Mouse (Mus musculus): ENCODE results near the gene Ak7.
A peak's percentile ranks its signal among the peaks of the same experiment; 100 is the strongest.

Ak7 gene

DNA sequence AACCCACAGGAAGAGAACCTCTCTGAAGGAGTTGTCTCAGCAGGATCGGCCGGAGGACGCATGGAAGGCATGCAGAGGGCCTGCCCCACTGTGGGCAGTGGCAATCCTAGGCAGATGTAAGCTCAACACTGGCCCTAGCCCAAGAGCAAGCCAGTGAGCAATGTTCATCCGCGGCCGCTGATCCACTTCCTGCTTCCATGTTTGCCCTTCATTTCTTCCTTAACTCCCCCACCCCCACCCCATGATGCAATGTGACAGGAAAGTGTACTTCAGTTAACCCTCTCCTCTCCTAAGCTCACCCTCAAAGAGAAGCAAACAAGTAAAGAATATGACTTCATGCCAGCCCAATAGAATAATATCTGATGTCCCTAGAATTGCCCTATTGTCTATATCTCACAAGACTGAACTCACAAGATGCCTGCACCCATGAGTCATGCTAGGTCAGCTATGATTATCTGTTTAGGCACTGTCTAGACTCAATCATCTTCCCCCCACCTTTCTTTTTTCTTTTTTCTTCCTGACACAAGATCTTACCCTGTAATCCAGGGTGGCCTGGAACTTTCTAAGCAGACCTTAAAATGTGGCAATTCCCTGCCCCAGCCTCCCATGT is 25.2 kb downstream of the Ak7 start:
- DNase-seq: no peak

DNA sequence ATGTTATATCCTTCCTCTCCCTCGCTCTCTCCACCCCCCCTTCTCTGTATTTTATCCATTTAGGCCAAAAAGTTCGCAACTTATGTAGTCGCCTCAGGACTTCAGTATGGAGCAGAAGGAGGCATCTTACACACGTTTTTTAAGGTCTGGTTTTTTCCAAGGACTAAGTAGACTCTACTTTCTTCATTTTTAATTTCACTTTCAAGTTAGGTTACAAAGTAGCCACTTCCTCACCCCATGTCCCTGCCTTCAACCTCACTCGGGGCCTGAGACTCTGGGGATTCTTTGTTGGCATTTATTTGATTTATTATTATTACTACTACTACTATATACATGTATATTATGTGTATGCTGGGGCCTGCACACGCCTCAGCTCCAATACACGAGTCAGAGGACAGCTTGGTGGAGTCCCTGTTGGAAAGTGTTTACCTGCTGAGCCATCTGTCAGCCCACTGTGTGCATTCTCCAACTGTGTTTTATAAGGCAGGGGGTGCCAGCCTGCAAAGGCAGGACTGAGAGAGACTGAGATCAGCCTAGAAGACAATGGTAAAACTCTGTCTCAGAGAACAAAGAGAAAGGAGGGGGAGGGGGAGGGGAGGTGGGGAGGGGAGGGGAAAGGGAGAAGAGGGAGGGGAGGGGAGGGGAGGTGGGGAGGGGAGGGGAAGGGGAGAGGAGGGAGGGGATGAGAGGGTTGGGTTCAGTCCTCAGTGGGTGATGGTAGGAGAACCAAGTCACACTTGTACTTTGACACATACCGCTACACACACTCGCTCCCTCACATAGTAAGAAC is 27.8 kb downstream of the Ak7 start:
- no peak for DNase-seq

DNA sequence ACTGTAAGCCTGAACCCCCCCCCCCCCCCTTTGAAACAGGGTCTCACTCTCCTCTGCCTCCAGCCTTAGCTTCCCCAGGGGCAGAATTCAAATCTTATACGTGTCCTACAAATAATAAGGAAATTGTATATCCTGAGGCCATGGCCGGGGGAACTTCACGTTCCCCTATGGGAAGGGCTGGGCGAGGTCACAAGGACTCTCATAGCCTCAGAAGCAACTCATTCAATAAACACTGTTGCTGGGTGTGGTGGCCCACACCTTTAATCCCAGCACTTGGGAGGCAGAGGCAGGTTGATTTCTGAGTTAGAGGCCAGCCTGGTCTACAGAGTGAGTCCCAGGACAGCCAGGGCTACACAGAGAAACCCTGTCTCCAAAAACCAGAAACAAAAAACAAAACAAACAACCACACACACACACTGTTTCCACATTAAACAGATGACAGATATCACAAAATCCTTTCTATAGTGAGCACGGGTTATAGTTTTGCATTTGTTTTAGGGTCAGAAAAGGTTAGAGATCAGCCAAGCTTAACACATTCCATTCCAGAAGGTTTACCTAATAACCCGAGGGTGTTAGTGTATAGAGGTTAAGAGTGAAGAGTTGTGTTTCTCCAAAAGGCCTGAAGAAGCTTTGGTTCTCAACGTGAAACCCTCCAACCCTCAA is 29.6 kb downstream of the Ak7 start:
- DNase-seq: no peak

DNA sequence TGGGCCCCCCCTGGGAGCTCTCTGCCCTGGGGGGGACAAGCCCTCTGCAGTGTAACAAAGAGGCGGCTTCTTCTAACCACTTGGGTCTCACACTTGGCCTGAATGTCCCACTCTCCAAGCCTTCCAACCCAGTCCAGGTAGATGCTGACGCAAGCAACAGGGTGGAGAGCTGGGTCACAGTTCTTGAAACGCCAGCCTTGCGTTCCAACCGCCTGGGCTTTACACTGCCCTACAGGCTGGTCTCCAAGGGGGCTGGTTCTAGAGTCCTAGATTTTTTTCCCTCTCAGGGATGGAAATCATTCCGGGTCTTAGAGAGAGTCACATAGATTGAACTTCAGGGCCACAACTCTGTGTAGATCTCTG is 30.1 kb downstream of the Ak7 start:
- DNase-seq: no peak

DNA sequence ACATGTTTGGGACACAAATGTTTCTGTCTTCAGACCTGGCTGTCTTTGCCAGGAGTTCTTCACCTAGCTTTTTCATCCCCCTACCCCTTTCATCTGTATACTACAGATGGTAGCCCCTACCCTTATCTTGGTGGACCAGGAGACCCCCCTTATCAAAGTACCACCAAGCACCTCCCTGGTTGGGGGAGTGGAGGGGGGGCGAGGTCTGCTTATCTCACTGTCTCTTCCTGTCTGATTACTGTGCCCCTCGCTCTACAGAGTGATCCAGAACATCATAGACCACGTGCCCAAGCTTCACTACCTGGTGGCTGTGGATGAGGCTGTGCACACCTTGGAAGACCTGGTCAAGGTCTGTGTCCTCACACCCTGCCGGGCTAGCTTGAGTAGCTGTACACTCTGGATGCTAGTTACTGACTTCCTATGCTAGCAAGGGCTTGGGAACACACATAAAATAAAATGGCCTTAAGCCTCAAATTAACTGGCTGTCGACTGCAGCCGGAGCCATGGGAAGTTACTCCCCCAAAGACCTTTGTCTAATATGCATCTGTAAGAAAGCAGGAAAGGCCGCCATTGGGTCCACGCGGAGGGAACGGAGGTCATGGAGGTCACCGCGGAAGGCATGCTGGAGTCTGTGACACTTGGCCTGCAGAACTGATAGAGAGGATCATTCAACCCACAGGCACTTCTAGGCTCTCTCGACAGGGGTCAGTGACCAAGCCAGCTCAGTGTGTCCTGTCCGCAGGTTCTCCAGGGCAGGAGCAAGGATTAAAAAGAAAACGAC is 32.7 kb downstream of the Ak7 start:
- no peak for DNase-seq

DNA sequence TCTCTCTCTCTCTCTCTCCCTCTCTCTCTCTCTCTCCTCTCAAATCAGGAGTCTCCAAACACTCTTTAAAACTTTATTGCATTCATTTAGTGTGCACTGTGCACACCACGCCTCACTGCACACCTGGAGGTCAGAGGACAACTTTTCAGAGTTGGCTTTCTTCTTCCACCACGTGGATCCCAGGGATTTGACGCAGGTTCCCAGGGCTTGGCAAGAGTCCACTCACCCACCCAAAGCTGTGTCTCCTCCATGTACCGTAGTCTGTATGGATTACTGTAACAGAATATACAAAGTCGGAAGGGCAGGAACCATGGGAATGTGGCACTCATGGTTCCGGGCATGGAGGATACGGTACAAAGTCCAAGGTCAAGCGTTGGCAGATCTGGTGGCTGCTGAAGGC is 33.9 kb downstream of the Ak7 start:
- peak; percentile 53 for DNase-seq

DNA sequence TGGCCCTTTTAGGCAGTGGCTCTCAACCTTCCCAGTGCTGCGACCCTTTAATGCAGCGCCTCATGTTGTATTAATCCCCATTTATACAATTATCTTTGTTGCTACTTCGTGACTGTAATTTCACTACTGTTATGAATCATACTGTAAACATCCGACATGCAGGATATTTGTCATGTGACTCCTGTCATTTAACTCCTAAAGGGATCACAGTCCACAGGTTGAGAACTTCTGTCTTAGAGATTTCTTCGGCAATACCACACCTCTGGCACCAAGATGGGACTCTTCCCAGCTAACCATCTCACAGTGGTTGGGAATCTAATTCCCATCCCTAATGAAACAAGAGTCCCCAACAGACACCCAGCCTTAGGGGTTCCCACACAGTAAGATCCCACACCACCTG is 42.3 kb downstream of the Ak7 start:
- no peak for DNase-seq

DNA sequence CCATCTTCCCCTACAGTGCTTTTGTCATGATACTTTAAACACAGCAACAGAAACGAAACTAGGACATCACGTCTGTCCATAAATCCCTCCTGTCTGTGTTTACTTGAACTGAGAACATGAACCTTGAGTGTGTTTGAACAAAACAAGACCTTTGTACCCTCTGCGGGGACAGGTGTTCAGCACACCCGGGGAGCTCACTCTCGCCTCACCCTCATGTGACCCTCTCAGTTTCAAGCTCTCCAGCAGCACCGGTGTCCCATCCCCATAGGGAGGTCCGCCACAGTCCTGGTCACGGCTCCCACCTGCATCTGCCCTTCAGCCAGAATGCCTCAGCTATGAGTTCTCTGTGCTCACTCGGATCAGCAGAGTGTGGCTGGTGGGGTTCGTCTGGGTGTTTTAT is 48.0 kb downstream of the Ak7 start:
- DNase-seq: peak; percentile 59

DNA sequence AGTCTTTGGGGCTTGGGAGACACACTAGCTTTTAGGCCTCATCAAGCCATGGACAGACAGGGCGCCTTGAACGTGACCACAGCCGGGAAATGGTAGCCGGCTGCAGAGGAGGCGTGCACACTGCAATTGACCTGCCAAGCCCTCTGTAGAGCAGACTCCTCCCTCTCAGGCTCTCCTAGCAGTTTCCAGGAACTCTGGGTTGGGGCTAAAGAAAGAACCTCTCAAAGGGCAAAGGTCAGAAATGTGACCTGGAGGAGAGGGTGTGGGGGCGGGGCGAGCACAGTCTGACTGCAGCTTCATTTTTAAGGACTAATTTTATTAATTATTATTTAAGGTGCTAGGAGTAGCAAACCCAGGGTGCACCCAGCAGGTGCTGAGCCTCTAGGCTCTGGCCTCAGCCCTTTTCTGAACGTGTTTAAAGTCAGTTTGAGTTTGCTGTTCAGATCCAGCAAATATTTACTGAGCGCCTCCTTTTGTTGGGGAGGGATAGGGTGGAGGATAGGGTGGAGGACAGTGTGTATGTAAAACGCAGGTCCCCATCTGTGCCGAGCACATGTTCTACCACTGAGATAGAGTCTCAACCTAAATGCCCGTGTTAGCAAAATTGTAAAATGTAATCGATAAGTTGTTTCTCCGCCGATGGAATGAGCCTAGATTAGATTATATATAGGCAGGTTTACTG is 52.2 kb downstream of the Ak7 start:
- peak; percentile 83 for DNase-seq

DNA sequence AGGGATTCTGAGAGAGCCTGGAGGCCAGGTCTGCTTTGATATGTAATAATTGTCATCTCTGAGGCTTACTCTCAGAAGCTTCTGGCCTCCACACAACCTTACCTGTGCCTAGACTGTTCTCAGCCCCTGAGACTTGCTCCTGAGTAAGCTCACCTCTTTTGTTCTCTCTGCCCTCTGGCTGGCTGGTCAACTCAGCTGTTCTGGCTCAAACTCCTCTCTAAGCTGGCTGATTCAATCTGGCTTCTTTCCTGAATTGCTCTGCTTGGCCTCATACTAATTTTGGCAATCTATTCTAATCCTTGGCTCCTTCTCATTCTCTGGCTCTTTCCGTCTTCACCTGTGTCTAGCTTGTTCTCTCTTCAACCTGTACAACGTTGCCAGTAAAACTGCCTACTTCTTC is 53.1 kb downstream of the Ak7 start:
- peak; percentile 17 for DNase-seq

DNA sequence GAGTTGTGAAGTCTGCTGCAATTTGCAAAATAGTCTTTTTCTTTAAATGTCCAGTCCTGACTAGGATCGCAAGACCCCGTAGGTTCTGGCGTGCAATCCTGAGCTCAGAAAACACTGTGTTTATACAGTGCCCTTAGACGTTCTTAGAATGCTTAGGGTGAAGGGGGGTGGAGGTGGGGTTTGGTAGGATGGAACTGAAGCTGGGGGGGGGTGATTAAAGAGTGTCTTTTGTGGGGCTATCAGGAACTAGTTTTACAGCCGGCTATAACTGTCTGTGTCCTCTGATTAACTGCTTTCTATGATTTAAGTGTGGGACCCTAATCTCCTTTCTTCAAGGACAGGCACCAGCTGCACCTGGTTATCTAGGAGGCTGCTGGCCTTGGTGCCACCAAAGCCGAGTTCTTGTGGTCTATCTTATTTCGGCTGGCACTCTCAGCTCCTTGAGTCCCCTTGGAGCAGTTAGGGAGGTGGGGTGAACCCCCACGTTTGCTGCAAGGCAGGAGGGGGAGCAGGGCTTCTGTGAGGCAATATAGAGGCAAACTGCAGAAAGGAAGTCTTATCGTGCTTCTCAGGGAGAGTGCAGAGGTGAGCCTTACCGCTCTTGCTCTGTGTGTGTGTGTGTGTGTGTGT is 54.2 kb downstream of the Ak7 start:
- no peak for DNase-seq

DNA sequence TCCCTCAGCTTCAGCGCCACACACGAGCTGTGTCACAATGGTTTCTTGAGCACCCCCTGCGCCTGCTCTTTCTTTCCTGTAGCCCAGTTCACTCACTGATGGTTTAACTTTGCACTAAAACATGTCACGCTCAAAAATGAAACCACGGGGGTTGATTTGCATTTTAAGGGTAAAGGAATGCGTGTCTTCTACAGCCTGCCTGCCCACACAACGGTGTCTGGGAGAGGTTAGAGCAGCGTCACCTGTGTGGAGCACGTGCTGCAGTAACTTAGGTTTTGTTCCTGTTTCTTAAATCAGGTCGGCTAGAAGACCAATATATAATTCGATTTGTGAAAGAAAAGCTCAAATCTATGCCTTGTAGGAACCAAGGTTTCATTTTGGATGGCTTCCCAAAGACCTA is 55.4 kb downstream of the Ak7 start:
- DNase-seq: no peak

DNA sequence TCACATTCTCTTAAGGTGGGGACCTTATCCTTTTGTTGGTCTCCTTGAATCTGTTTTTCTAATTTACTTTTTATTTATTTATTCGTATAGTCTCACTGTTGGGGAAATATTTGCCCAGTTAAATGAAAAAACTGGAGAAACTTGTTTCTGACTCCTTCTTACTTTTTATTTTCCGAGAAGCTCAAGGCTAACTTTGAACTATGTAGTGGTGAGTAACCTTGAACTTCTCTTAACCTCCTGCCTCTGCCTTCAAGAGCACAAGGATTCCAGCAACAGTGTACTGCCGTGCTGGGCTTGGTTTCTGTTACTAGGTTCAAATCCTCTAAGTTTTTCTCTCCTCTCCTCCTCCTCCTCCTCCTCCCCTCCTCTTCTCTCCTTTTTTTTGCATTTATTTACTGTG is 55.9 kb downstream of the Ak7 start:
- no peak for DNase-seq

DNA sequence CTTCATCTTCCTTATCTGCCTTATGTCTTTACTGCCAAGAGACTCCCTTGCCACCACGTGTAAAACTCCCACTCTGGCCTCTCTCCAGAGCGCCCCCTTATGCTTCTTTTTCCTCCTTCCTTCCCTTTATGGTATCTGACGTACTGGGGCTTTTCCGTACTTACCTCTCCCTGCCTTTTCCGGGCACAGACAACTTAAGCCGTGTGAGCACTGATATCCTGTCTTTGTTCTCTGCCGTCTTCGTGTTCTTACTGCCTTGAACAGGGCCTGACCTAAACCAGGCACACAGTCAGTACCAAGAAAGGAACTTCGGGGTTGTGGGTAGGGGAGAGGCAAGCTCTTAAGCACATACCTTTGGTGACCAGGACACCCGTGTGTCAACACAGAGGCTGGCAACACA is 63.9 kb downstream of the Ak7 start:
- DNase-seq: no peak

DNA sequence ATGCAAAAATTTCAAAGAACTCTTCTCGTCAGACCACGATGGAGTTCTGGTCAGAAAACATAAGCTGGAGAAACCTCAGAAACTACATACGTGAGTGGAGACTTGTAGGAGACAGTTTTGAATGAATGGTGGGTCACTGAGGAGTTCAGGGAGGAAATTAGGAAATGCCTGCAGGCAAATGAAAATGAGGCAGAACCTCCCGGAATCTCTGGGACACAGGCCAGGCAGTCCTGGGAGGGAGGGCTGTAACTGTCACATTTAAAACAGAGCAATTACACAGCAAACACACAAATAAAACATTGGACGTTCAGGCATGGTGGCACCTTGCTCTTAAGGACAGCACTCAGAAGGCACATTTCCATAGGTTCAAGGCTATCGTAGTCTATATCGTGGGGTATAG is 69.1 kb downstream of the Ak7 start:
- peak; percentile 59 for DNase-seq

DNA sequence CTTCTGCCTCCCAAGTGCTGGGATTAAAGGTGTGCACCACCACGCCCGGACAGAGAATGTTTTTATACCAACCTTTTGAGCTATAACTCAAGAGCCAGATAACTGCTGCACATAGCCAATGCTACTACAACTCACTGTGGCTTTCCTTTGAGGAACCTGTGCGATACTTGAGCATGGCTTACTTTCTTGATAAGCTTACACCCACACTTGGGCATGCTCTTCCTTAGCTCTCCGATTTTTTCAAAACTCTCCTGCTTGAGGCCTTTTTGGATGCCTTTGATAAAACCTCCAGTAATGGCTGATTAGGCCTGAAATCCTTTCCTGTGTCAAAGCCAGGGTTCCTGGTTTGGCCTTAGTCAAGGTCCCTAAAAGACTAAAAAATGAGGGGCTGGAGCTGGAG is 71.9 kb downstream of the Ak7 start:
- DNase-seq: no peak

DNA sequence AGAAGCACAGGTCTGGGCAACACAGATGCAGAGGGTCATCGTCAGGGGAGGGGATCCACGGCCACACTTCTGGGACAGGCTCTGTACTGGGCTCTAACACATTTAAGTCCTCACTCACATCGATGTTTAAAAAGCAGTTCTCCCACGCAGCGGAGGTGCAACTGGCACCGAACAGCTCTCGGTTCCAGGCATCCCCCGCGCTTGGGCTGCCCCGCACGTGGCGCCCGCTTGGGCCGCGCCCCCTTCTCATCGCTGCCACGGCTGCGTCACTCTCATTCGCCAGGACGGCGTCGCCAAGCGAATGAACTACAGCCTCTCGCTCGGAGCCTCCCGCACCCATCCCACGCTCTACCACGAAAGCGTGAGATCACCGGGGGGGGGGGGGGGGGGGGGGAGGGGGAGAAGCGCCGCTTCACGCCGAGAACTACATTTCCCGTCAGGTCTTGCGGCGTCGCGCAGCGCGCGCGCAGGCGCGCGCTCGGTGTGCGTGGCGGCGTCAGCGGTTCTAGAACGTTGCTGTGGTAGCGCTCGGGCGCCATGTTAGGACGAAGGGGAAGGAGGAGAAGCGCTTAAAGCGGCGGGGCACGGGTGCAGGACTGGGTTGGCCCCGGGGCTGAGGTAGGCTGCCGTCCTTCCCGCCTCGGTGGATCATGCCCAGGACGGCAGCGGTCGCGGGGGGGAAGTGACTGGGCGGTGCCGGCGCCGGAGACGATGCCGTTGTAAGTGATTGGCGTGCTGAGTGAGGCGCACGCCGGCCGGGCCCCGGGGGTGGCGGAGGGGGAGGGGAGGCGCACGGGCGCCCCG is 78.6 kb downstream of the Ak7 start, which contains the start of gene Papola:
Gene Papola (plus strand): TSS at position 499 of the 804 bp plus-strand sequence.
- DNase-seq: peak; percentile 94

DNA sequence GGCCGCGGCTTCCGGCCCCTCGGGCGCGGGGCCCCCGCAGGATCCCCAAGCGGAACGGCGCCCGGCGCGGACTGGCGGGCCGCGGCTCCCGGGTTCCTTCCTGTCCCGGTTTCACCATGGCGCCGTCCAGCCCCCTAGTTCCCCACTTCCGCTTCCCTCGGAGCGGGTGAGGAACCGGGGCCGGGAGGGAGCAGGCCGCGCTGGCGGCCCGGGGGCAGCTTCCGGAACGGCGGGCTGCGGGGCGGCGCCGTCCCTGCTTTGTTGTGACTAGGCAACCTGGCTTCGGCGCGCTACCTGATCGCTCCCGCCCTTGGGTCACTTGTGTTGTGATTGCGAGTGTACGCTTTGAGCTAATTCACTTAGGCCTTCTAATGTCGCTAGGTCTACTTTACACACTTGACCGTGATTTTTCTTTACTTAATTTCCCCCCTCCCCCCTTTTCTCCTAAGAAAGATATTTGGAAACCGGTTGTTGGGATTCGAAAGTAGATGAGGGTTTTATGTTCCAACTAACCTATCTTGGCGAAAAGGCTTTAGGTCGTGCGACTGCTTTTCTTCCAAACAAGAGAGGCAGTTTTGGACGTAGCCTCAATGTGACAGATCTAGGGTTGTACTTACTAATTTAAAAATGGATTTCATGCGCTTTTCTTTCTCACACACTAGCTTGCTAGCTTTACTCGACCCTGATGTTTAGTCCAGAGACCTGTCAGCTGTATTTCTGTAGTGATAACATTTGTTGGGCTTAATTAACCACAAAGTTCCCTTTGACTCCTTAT is 79.4 kb downstream of the Ak7 start:
- DNase-seq: peak; percentile 85

DNA sequence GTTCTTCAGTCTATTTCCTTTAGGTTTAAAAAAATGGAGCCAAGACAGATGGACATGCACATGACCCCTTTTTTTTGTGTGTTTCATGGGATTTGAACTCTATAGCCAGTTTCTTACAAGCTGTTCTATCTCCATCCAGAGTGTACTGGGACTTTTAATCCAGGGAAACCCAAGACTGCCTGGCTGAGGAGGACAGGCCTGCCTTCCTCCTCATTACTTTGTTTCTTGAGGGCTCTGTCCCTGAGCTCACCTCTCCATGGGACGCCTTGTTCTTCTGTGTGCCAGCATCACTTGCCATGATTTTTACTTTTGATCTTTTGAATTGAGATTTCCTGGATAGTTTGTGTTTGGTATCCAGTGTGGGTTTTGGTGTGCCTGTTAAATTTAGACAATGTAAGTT is 80.3 kb downstream of the Ak7 start:
- DNase-seq: no peak

DNA sequence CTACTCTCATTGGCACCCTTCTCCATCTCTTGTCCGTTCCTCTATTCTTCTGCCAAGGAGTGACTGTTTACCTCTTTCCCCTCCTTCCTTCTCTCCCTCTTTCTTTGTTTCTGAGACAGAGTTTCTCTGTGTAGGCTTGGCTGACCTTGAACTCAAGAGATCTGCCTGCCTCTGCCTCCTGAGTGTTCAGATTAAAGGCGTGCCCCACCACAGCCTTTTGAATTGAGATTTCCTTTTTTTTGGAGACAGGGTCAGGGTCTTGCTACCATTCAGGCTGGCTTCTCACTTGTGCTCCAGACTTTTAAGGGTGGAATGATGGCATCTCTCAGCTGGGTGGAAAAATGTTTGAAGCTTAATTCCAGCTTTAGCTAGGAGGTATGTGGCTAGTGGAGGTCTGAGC is 81.8 kb downstream of the Ak7 start:
- DNase-seq: no peak

DNA sequence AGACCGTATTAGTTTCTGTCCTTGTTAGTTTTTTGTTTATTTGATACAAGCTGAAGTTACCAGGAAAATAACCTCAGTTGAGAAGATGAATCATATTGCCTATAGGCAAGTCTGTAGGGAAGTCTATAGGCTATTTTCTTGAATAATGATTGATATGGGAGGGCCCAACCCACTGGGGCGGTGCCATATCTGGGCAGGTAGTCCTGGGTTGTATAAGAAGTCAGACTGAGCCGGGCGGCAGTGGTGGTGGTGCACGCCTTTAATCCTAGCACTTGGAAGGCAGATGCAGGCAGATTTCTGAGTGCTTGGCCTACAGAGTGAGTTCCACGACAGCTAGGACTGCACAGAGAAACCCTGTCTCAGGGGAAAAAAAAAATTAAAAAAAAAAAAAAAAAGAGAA is 84.1 kb downstream of the Ak7 start:
- DNase-seq: no peak

Data from kidney, postnatal 14 days (tissue).